Mouse (Mus musculus) heart, postnatal 0 days (tissue): ENCODE results near the gene Dusp22.

Source experiments
- CTCF ChIP-seq: IDR thresholded peaks from 2 replicates; pipeline ENCODE4 v1.5.1; 2016; ENCODE audit warnings: antibody characterized with exemption, control low read depth, low read depth
- EP300 ChIP-seq: IDR thresholded peaks from 2 replicates; pipeline ENCODE4 v1.6.1; 2016; ENCODE audit warnings: antibody characterized with exemption, low read depth

DNA sequence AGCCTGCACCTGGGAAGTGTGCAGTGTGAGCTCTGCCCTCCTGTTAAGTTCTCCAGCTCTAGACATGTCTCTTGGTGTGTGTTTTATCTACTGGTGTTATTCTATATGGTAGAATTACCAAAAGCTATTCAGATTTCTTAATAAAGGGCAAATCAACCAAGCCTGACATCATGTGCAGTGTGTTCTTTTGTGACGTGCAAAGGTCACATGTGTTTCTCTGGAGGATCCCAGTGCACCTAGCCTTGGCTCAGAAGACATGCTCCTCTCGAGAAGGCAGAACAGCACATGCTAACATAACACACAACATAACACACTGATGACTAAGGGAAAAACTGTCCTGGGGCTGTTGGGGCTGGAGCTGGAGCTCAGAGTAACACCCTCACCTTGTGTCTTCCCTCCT, 51.3 kb downstream of the Dusp22 start:
- TF ChIP-seq CTCF: no peak
- no peak for TF ChIP-seq EP300
